Mouse (Mus musculus) kidney, postnatal 0 days (tissue): ENCODE data around the gene Fam53b. TPM values are rescaled to one million over a fixed set of nuclear protein-coding genes. Genes with fewer than 3 reads are reported as not detected.
"Not testable (repeated sequence)": the region's sequence is repeated elsewhere in the genome, so short reads cannot be mapped to it uniquely, and the experiment has no call there.

Source experiments
- ATAC-seq: fragments of 200-750 bp; cut with Nextera tagmentation; replicated peaks from 2 replicates; pipeline ENCODE4 v1.8.0; 2017; ENCODE audit warnings: low read depth, moderate number of reproducible peaks, moderate TSS enrichment, moderate library complexity; ENCODE audit not compliant: low FRiP score
- DNase-seq: peaks from one replicate; pipeline ENCODE4 v3.0.0-alpha.2; 2016; ENCODE audit warnings: low spot score
- H3K27ac ChIP-seq: fragments of 300-500 bp; sonication (generic); 2 replicates; pipeline ENCODE4 v1.5.1; 2014; ENCODE audit warnings: mild to moderate bottlenecking
- H3K27me3 ChIP-seq: fragments of 300-500 bp; sonication (generic); 2 replicates; pipeline ENCODE4 v1.6.1; 2014; ENCODE audit warnings: low read length, mixed read lengths; ENCODE audit not compliant: insufficient read depth
- H3K36me3 ChIP-seq: fragments of 300-500 bp; sonication (generic); 2 replicates; pipeline ENCODE4 v1.6.1; 2014; ENCODE audit warnings: low read length, mixed read lengths; ENCODE audit not compliant: insufficient read depth
- H3K4me1 ChIP-seq: fragments of 300-500 bp; sonication (generic); replicated peaks from 2 replicates; pipeline ENCODE4 v1.6.1; 2014; ENCODE audit warnings: antibody characterized with exemption, low read length, mixed read lengths; ENCODE audit not compliant: insufficient read depth
- H3K4me2 ChIP-seq: fragments of 300-500 bp; sonication (generic); 2 replicates; pipeline ENCODE4 v1.6.1; 2014; ENCODE audit warnings: mild to moderate bottlenecking, low read length, moderate library complexity, mixed read lengths
- H3K4me3 ChIP-seq: fragments of 300-500 bp; sonication (generic); replicated peaks from 2 replicates; pipeline ENCODE4 v1.5.1; 2014; ENCODE audit warnings: low read depth, low read length
- H3K9ac ChIP-seq: fragments of 300-500 bp; sonication (generic); 2 replicates; pipeline ENCODE4 v1.6.1; 2014; ENCODE audit warnings: low read depth, low read length
- H3K9me3 ChIP-seq: fragments of 300-500 bp; sonication (generic); replicated peaks from 2 replicates; pipeline ENCODE4 v1.6.1; 2016; ENCODE audit warnings: low read length, inconsistent platforms, mixed read lengths
- CTCF ChIP-seq: IDR thresholded peaks from 2 replicates; pipeline ENCODE4 v1.5.1; 2016; ENCODE audit warnings: antibody characterized with exemption, low read depth, mild to moderate bottlenecking, moderate library complexity
- WGBS: fragments of 180-500 bp; shearing (Covaris S2); extraction: QIAGEN DNeasy Blood & Tissue Kit; methylation state at CpG from one replicate; pipeline ENCODE4 v1.1.7; 2014; 5-methylcytosine and 5-hydroxymethylcytosine counted together
- polyA plus RNA-seq: library from polyadenylated mRNA; unstranded; fragments of >200 nt; fragmentation: Nextera tagmentation; extraction: Ambion mirVana; gene quantifications from 2 replicates; pipeline ENCODE4 v1.2.1, GENCODE M21; 2015

Gene Fam53b
- polyA plus RNA-seq, 1 experiment from 2014 or later: 17.5 TPM

DNA sequence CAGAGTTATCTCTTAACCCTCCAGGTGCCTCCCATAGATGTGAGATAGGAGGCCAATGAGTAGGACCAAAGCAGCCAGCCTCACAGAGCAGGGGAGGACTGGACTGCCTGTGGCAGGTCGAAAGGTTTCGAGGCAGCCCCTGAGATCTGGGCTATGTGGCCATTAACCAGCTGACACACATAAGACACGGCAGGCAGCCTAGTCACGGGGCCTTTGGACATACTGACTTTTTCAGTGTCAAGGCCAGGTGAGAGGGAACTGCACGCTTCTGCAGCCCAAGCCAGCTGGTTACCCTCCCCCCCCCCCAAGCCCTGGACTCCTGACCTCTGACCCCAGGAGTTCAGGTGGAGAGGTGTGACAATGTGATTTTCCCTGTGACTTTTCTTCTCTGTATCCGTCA, 148.9 kb downstream of the Fam53b start:
- Histone ChIP-seq H3K4me2 (no peak overlapping the region), H3K9me3 (no peaks in the 10 kb centered on the region), H3K4me3 (no peak overlapping the region), H3K36me3 (no peaks in the 10 kb centered on the region), H3K27ac (no peak overlapping the region), H3K4me1 (peaks cover 7% of the 10 kb centered on the region; the same call in 1 of the 2 replicates), H3K9ac (no peak overlapping the region), H3K27me3 (no peaks in the 10 kb centered on the region)
- 70% methylated on average over 6 of the region's 6 CpGs for WGBS
- ATAC-seq: no peak
- no peak for TF ChIP-seq CTCF
- DNase-seq: no peak

DNA sequence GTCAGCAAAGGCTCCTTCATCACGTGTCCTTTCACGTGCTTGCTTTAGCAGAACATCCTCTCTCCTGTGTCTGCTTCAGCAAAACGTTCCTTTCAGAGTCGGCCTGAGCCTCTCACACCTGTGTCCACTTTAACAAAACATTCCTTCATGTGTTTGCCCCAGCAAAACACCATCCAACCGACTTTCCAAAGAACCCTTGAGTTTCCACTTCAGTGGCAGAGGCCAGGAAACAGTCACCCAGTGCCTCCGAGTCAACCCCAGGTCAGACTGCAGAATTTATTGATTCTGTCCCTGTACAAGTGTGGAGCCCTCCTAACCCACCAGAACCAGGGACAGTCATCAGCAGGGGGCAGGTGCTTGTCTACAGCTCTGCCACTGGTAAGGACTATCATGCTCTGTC, 150.9 kb downstream of the Fam53b start:
- H3K27ac ChIP-seq, H3K4me2 ChIP-seq, ATAC-seq, H3K9me3 ChIP-seq, H3K36me3 ChIP-seq, H3K9ac ChIP-seq, DNase-seq, H3K4me3 ChIP-seq, H3K27me3 ChIP-seq: not testable (repeated sequence)
- peaks cover 24% of the 10 kb centered on the region for H3K4me1 ChIP-seq
- WGBS: 58% methylated on average over 6 of the region's 6 CpGs

Other genes with a start within 250 kb of the Fam53b start
- gene Oat, start 237.5 kb downstream of the Fam53b start, polyA plus RNA-seq: 139 and 151 TPM in 2 replicates
- gene Nkx1-2, start 214.2 kb downstream of the Fam53b start, polyA plus RNA-seq: 0.05 and 0.07 TPM in 2 replicates
- 16.5 and 16.8 TPM in 2 replicates for gene Lhpp, start 203.2 kb downstream of the Fam53b start, polyA plus RNA-seq
- gene Eef1akmt2, start 38.8 kb upstream of the Fam53b start, polyA plus RNA-seq: 74.0 and 76.6 TPM in 2 replicates
- 31.1 and 35.5 TPM in 2 replicates for gene Abraxas2, start 45.3 kb upstream of the Fam53b start, polyA plus RNA-seq
- 15.1 and 15.3 TPM in 2 replicates for gene Zranb1, start 117.3 kb upstream of the Fam53b start, polyA plus RNA-seq